Comparison of ENCODE assay signal across 8 mouse cellular contexts in the genomic region with DNA sequence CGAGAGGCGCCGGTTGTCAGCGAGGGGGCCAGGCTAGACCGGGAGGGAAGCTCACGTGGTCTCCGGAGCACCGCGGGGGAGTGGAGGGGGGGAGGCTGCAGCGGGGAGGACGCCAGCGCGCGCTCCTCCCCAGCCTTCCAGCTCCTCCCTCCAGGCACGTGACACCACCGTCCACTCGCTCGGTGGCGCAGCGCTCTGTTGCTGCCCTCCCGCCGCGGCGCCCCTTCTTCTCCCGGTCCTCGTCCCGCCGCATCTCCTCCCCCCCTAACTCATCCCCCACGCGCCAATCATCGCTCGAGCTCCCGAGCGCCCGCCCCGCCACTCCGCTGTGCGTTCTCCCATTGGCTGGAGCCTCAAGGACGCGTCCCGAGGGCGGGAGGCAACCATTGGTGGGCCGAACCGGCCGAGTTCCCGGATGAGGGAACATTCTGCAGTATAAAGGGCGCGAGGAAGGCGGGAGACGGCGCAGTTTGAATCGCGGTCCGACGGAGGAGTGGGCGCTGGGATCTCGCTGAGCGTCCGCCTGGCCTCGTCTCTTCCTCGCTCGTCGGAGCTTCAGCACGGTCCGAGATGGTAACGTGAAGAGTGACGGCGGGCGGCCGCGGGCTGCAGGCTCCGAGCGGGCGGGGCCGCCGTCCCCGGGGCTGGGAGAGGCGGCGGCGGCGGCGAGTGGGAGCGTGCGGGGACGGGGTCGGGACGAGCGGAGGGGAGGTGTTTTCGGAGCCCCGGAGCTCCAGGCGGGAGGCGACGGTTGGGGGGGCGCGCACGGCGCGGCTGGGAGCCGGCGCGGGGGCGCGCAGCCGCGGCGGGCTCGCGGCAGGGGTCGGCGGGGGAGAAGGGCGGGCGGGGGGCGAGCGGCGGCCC. TPM values are rescaled to one million over a fixed set of nuclear protein-coding genes. Genes with fewer than 3 reads are reported as not detected.
DNase-seq lines count a peak whose midpoint lies in the region; ATAC-seq lines count a peak whose summit lies in the region.

A gene (plus strand): TSS at position 364 of the 864 bp plus-strand sequence.

- peak within 1 kb of the TSS; percentile 83 for H3K4me3 ChIP-seq in hindbrain, embryonic 13.5 days

- H3K9me3 ChIP-seq in hindbrain, embryonic 13.5 days: no peaks in the 10 kb centered on the region

- H3K9ac ChIP-seq in hindbrain, embryonic 13.5 days: peak within 1 kb of the TSS; percentile 92

- peak within 1 kb of the TSS; percentile 98 for H3K27ac ChIP-seq in hindbrain, embryonic 13.5 days

- peak; percentile 99 for DNase-seq in NIH3T3 (ENCODE audit: low read depth)
- DNase-seq in cerebellum, postnatal 10 days: peak; percentile 99
- peak; percentile 97 to 98 for DNase-seq in frontal cortex, postnatal 14 days (ENCODE audit: low spot score in 2 of 2)
- DNase-seq in layer of hippocampus, postnatal 25 days (ENCODE audit: extremely low spot score in 1 of 2, low spot score in 1 of 2): peak; percentile 93 to 95
- DNase-seq in lung, postnatal 25 days (ENCODE audit: low spot score): peak; percentile 98
- DNase-seq in retina, embryonic 14.5 days (ENCODE audit: low spot score): peak; percentile 98
- peak; percentile 98 for DNase-seq in thymus, postnatal 4 days

- peak within 1 kb of the TSS; percentile 61 for H3K4me2 ChIP-seq in hindbrain, embryonic 13.5 days

- peak; percentile 96 for ATAC-seq in hindbrain, embryonic 13.5 days (ENCODE audit: low FRiP score)

- H3K27me3 ChIP-seq in hindbrain, embryonic 13.5 days: no peaks in the 10 kb centered on the region

- WGBS in hindbrain, embryonic 13.5 days: under 1% methylated on average over 80 of the region's 115 CpGs

- H3K4me1 ChIP-seq in hindbrain, embryonic 13.5 days (replicated peaks): peaks cover 26% of the 10 kb centered on the region

- H3K36me3 ChIP-seq in hindbrain, embryonic 13.5 days: no peaks in the 10 kb centered on the region

RNA-seq across cellular contexts. Expression of the gene that starts here (rescaled TPM):
- polyA plus RNA-seq in hindbrain, embryonic 13.5 days (2015; fragmentation: Nextera tagmentation; extraction: Ambion mirVana): 1,016 and 1,041 TPM in 2 replicates
- total RNA-seq in layer of hippocampus, postnatal 25 days (2021): 100 to 1,000 TPM; 141 to 151 TPM

Comparison
In these comparisons a context has a peak if more than half of its experiments do, and no peak if none do; other contexts are left out.
1. Peak in every context shown above with its lines: DNase-seq, ATAC-seq, H3K4me3 ChIP-seq and H3K27ac ChIP-seq.